Mouse (Mus musculus): ENCODE data around the gene P2rx3.

P2rx3 gene

GRCm38 (mm10) chr2:85049277-85049676 is 12.0 kb upstream of the P2rx3 start:
- CTCF ChIA-PET = interaction anchor here in 3 of 4 experiments (0.7 to 1.6 kb wide), 3 partner anchors 10 to 17 kb away, joined by 4 to 7 read pairs (median 5); no protein-coding TSS in a partner anchor

GRCm38 (mm10) chr2:85048168-85048751 is 11.0 kb upstream of the P2rx3 start:
- ChIA-PET CTCF (interaction anchor here (0.6 to 2.1 kb wide), 16 partner anchors 10 to 238 kb away, joined by 3 to 10 read pairs (median 4); no protein-coding TSS in a partner anchor), POLR2A (interaction anchor here (0.5 to 7.4 kb wide), 52 partner anchors 8 to 398 kb away, joined by 3 to 128 read pairs (median 4); partner anchors contain the start of genes P2rx3 (in 4 of the 4), Ssrp1 (in 4 of the 4), Ctnnd1 (in 1 of the 4) and Rtn4rl2 (in 1 of the 4))

More at GRCm38 (mm10) chr2:85049277-85049676, 12.0 kb upstream of the P2rx3 start:
- POLR2A ChIA-PET = interaction anchor here (0.5 to 7.4 kb wide), 14 partner anchors 11 to 307 kb away, joined by 3 to 128 read pairs (median 6); partner anchors contain the start of genes P2rx3 (in 2 of the 4), Ssrp1 (in 2 of the 4) and Slc43a1 (in 1 of the 4)

- POLR2A ChIA-PET = interaction anchor here (0.5 to 7.4 kb wide), 68 partner anchors 8 to 468 kb away, joined by 3 to 128 read pairs (median 4); partner anchors contain the start of genes P2rx3 (in 4 of the 4), Ssrp1 (in 4 of the 4), Ctnnd1 (in 1 of the 4) and Rtn4rl2 (in 1 of the 4)
- CTCF ChIA-PET = interaction anchor here in 3 of 4 experiments (0.6 to 2.1 kb wide), 14 partner anchors 9 to 464 kb away, joined by 3 to 10 read pairs (median 4); no protein-coding TSS in a partner anchor
These were observed 10.4 kb upstream of the P2rx3 start, which contains the start of gene Tnks1bp1 for GRCm38 (mm10) chr2:85047596-85048167. Gene Tnks1bp1 (plus strand): TSS chr2:85048022.

- ChIA-PET POLR2A (interaction anchor here (0.5 to 7.4 kb wide), 64 partner anchors 8 to 468 kb away, joined by 3 to 128 read pairs (median 4); partner anchors contain the start of genes P2rx3 (in 4 of the 4), Ssrp1 (in 4 of the 4), Rtn4rl2 (in 1 of the 4) and Serping1 (in 1 of the 4)), CTCF (interaction anchor here in 3 of 4 experiments (0.6 to 2.1 kb wide), 8 partner anchors 12 to 463 kb away, joined by 3 to 10 read pairs (median 4); no protein-coding TSS in a partner anchor)
These were observed 9.8 kb upstream of the P2rx3 start for GRCm38 (mm10) chr2:85047081-85047480.

- CTCF ChIA-PET = interaction anchor here in 2 of 4 experiments (0.6 to 2.1 kb wide), 3 partner anchors 13 to 38 kb away, joined by 3 to 10 read pairs (median 4); no protein-coding TSS in a partner anchor
- POLR2A ChIA-PET = interaction anchor here (0.6 to 7.4 kb wide), 25 partner anchors 7 to 467 kb away, joined by 3 to 128 read pairs (median 10); partner anchors contain the start of genes P2rx3 (in 4 of the 4) and Ssrp1 (in 4 of the 4)
These were observed 9.0 kb upstream of the P2rx3 start for GRCm38 (mm10) chr2:85046222-85046621.

GRCm38 (mm10) chr2:85043623-85044022 is 6.4 kb upstream of the P2rx3 start:
- POLR2A ChIA-PET = interaction anchor here in 2 of 4 experiments (1.2 to 1.7 kb wide), 2 partner anchors 17 to 235 kb away, joined by 3 to 4 read pairs; no protein-coding TSS in a partner anchor
- CTCF ChIA-PET = no interaction called here

- ChIA-PET POLR2A (interaction anchor here in 3 of 4 experiments (0.5 to 7.5 kb wide), 6 partner anchors 9 to 213 kb away, joined by 3 to 121 read pairs (median 10); partner anchors contain the start of gene Tnks1bp1 (in 3 of the 3)), CTCF (interaction anchor here in 2 of 4 experiments (0.8 to 1.0 kb wide), 2 partner anchors 10 to 20 kb away, joined by 3 read pairs; no protein-coding TSS in a partner anchor)
These were observed 1.1 kb upstream of the P2rx3 start for GRCm38 (mm10) chr2:85038336-85038735.

GRCm38 (mm10) chr2:85036507-85037046 is 685 bp downstream of the P2rx3 start:
- ChIA-PET POLR2A (interaction anchor here (0.6 to 7.5 kb wide), 30 partner anchors 9 to 295 kb away, joined by 3 to 121 read pairs (median 4); partner anchors contain the start of genes Tnks1bp1 (in 4 of the 4), Slc43a3 (in 2 of the 4), Slc43a1 (in 1 of the 4) and Smtnl1 (in 1 of the 4)), CTCF (interaction anchor here in 2 of 4 experiments (0.5 to 0.6 kb wide), 3 partner anchors 11 to 147 kb away, joined by 3 to 11 read pairs (median 5); no protein-coding TSS in a partner anchor)

GRCm38 (mm10) chr2:85034169-85034568 is 3.1 kb downstream of the P2rx3 start:
- ChIA-PET CTCF (interaction anchor here in 2 of 4 experiments (0.7 to 1.1 kb wide), 2 partner anchors 12 to 215 kb away, joined by 3 to 5 read pairs; no protein-coding TSS in a partner anchor), POLR2A (interaction anchor here in 3 of 4 experiments (0.7 to 7.5 kb wide), 6 partner anchors 12 to 362 kb away, joined by 3 to 121 read pairs (median 4); partner anchors contain the start of gene Tnks1bp1 (in 2 of the 3))

- ChIA-PET CTCF (interaction anchor here in 1 of 4 experiments (1.1 kb wide), 1 partner anchor 15 kb away, joined by 4 read pairs; the partner anchor contains the start of gene Tnks1bp1), POLR2A (interaction anchor here in 3 of 4 experiments (0.5 to 2.3 kb wide), 7 partner anchors 13 to 162 kb away, joined by 3 to 10 read pairs (median 4); partner anchors contain the start of gene Tnks1bp1 (in 1 of the 3))
These were observed 4.1 kb downstream of the P2rx3 start for GRCm38 (mm10) chr2:85033121-85033520.

- CTCF ChIA-PET = interaction anchor here in 1 of 4 experiments (0.9 to 1.4 kb wide), 2 partner anchors 9 to 10 kb away, joined by 3 to 4 read pairs; no protein-coding TSS in a partner anchor
- POLR2A ChIA-PET = interaction anchor here in 1 of 4 experiments (0.6 to 2.1 kb wide), 2 partner anchors 17 to 46 kb away, joined by 3 to 9 read pairs; partner anchors contain the start of gene Tnks1bp1
These were observed 6.3 kb downstream of the P2rx3 start for GRCm38 (mm10) chr2:85030989-85031388.

GRCm38 (mm10) chr2:85029897-85030296 is 7.4 kb downstream of the P2rx3 start:
- POLR2A ChIA-PET = interaction anchor here in 2 of 4 experiments (0.6 to 2.1 kb wide), 5 partner anchors 11 to 36 kb away, joined by 3 to 9 read pairs (median 3); partner anchors contain the start of gene Tnks1bp1 (in 1 of the 2)
- CTCF ChIA-PET = interaction anchor here in 1 of 4 experiments (0.9 to 1.4 kb wide), 3 partner anchors 8 to 162 kb away, joined by 3 to 4 read pairs (median 4); no protein-coding TSS in a partner anchor

- ChIA-PET POLR2A (interaction anchor here in 2 of 4 experiments (1.0 to 1.3 kb wide), 2 partner anchors 10 to 15 kb away, joined by 3 read pairs; partner anchors contain the start of genes P2rx3 (in 1 of the 2) and Ssrp1 (in 1 of the 2)), CTCF (no interaction called here)
These were observed 10.0 kb downstream of the P2rx3 start for GRCm38 (mm10) chr2:85027281-85027680.

GRCm38 (mm10) chr2:85026178-85026577 is 11.1 kb downstream of the P2rx3 start:
- ChIA-PET CTCF (interaction anchor here in 2 of 4 experiments (0.6 to 1.1 kb wide), 2 partner anchors 18 to 221 kb away, joined by 3 read pairs; no protein-coding TSS in a partner anchor), POLR2A (interaction anchor here in 2 of 4 experiments (0.7 to 4.1 kb wide), 2 partner anchors 10 to 22 kb away, joined by 4 to 18 read pairs; partner anchors contain the start of genes P2rx3 (in 1 of the 2), Ssrp1 (in 1 of the 2) and Tnks1bp1 (in 1 of the 2))

GRCm38 (mm10) chr2:85022043-85022442 is 15.2 kb downstream of the P2rx3 start:
- ChIA-PET POLR2A (interaction anchor here in 2 of 4 experiments (0.6 to 1.9 kb wide), 2 partner anchors 21 to 26 kb away, joined by 5 to 7 read pairs; partner anchors contain the start of gene Tnks1bp1 (in 1 of the 2)), CTCF (interaction anchor here (0.6 to 1.9 kb wide), 15 partner anchors 9 to 225 kb away, joined by 3 to 10 read pairs (median 3); no protein-coding TSS in a partner anchor)

- ChIA-PET CTCF (interaction anchor here in 1 of 4 experiments (0.7 to 1.0 kb wide), 2 partner anchors 9 to 146 kb away, joined by 3 to 6 read pairs; no protein-coding TSS in a partner anchor), POLR2A (interaction anchor here in 2 of 4 experiments (0.7 to 1.1 kb wide), 2 partner anchors 33 to 54 kb away, joined by 3 read pairs; partner anchors contain the start of gene Tnks1bp1 (in 1 of the 2))
These were observed 22.7 kb downstream of the P2rx3 start for GRCm38 (mm10) chr2:85014588-85014982.
